Mouse (Mus musculus): ENCODE results near the gene Rpgrip1l.
A peak's percentile ranks its signal among the peaks of the same experiment; 100 is the strongest.

Rpgrip1l gene

DNA sequence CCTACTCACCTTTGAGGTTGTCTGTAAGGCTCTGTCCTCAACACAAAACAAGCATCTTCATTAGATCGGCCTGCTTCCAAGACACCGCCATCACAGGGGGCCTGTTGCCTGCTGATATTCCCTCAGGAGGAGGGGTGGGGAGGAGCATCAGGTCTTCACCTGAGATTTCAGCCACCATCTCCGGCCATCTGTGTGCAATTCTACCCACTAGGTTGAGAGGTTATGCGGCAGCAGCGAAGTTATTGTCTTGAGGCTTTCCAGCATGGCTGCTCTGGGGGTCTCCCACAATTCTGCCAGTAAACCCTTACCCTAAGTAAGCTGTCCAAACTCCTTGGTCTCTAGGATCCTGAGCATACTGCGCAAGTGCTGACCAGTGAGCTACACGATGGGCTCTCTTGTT lies 113.2 kb downstream of the Rpgrip1l start, which contains the start of gene Aktip:
Gene Aktip, minus strand, starts transcription at position 101 of the 400 bp plus-strand sequence.
- no peak for DNase-seq

DNA sequence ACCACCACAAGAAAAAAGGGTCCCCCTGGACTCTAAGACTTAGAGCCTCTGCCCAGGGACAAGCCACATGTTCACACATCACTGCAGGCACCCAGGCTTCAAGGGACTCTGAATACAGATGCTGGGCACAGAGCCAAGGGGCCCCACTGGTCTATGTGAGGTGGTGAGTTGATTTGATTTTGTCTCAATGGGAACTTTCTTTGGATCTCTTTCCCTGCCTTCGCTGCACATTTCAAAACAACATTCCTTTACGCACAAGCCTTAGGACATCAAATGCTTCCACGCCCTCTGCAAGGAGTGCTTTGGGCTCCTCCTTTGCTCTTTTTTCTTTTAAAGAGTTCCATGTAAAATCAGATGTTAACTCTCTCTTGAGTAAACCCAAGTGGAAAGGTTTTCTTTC lies 115.0 kb downstream of the Rpgrip1l start:
- DNase-seq, result peak; percentile 24 to 36

GRCm38 (mm10) chr8:91197233-91197632 lies 115.8 kb downstream of the Rpgrip1l start:
- DNase-seq, result peak in 1 of 2 experiments; percentile 16

GRCm38 (mm10) chr8:91196661-91197060 lies 116.4 kb downstream of the Rpgrip1l start:
- DNase-seq, result peak; percentile 26 to 30

- DNase-seq, result no peak
Measured at GRCm38 (mm10) chr8:91194081-91194480, 119.0 kb downstream of the Rpgrip1l start.

DNA sequence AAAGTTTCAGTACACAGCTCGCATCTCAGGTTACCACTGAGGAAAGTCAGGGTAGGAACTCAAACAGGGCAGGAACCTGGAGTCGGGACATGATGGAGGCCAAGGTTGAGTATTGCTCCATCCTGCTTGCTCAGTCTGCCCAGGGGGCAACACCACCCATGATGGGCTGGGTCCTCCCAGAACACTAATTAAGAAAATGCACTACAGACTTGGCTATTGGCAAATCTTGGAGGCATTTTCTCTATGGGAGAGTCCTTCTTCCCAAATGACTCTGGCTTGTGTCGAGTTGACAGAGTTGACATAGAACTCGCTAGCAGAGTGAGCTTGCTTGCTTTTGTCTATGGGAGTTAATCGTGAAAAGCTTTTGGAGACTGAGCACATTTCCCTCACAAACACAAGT lies 120.1 kb downstream of the Rpgrip1l start:
- no peak for DNase-seq

GRCm38 (mm10) chr8:91190816-91191340 lies 122.2 kb downstream of the Rpgrip1l start:
- peak; percentile 81 to 86 for DNase-seq

GRCm38 (mm10) chr8:91188152-91188551 lies 124.9 kb downstream of the Rpgrip1l start:
- DNase-seq, result no peak

DNA sequence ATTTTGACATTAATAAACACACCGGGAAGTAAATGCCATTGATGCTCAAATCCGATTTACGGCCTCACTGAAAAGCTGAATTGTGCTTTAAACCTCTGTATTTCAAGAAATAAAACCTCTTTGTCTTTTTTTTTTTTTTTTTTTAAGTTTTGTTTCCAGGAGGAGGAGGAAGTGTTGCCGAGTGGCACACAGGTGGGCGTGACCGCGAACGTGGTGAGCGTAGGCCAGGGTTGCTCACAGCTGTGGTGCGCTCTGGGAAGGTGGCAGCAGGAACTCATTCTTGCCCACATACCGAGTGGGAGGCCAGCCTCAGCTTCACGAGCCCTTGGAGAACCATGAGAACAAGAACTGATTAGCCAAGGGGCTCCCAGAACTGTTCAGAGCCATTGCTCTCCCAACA lies 126.7 kb downstream of the Rpgrip1l start:
- DNase-seq, result no peak

GRCm38 (mm10) chr8:91177708-91178107 lies 135.4 kb downstream of the Rpgrip1l start:
- DNase-seq, result no peak

- no peak for DNase-seq
Measured at GRCm38 (mm10) chr8:91176176-91176575, 136.9 kb downstream of the Rpgrip1l start.

DNA sequence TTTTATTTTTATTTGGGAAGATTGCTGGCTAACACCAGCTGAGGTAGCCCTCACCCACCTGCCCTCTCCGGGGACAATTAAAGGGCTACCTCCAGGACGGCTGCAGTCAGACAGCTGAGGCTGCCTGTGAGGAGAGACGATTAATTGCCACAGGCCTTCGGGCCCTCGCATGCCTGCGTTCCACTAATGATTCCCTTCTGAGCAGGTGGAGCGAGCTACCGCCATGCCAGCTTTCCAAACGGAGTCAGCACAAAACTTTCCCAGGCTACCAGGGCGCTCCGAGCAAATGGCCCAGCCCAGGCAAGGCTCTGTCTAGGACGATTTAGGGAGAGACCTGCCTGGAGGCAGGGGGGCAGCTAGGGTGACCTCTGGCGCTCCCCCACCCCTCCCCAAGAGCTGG lies 141.5 kb downstream of the Rpgrip1l start:
- DNase-seq, result peak; percentile 13 to 43

GRCm38 (mm10) chr8:91170914-91171313 lies 142.1 kb downstream of the Rpgrip1l start:
- DNase-seq, result no peak

DNA sequence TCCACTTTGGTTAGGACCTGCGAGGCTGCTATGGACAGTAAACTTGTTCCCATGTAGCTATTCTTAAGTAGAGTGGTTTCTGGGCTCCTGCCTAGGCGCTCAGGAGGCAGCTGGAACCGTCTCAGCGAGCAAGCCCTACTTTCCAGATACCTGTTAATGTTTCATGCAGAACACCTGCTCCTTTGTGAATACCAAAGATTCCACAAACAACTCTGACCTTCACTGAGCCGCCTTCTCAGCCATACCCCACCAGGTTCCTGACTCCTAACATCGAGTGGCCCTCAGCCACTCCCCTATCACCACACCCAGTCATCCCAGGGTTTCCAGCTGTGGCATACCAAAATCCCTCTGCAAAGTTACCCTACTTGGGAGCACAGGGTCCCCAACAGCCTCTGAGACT lies 142.9 kb downstream of the Rpgrip1l start:
- peak; percentile 12 to 26 for DNase-seq

Measured in kidney, postnatal 4 days (tissue).